Mouse (Mus musculus) stomach, embryonic 15.5 days (tissue): ENCODE data around the gene Olfr889. TPM values are rescaled to one million over a fixed set of nuclear protein-coding genes. Genes with fewer than 3 reads are reported as not detected.
"Not testable (repeated sequence)": the region's sequence is repeated elsewhere in the genome, so short reads cannot be mapped to it uniquely, and the experiment has no call there.

Experiments
- ATAC-seq: fragments of 200-750 bp; cut with Nextera tagmentation; 2 replicates; pipeline ENCODE4 v1.8.0; 2017; ENCODE audit warnings: low read depth, moderate number of reproducible peaks, moderate TSS enrichment; ENCODE audit not compliant: insufficient read depth, low FRiP score
- H3K27ac ChIP-seq: fragments of 300-500 bp; sonication (generic); 2 replicates; pipeline ENCODE4 v1.5.1; 2015; ENCODE audit warnings: mild to moderate bottlenecking, inconsistent platforms
- H3K27me3 ChIP-seq: fragments of 300-500 bp; sonication (generic); replicated peaks from 2 replicates; pipeline ENCODE4 v1.6.1; 2015; ENCODE audit warnings: inconsistent platforms
- H3K36me3 ChIP-seq: fragments of 300-500 bp; sonication (generic); 2 replicates; pipeline ENCODE4 v1.6.1; 2015; ENCODE audit warnings: inconsistent platforms
- H3K4me1 ChIP-seq: fragments of 300-500 bp; sonication (generic); 2 replicates; pipeline ENCODE4 v1.6.1; 2015; ENCODE audit warnings: inconsistent platforms
- H3K4me2 ChIP-seq: fragments of 300-500 bp; sonication (generic); 2 replicates; pipeline ENCODE4 v1.6.1; 2015; ENCODE audit warnings: mild to moderate bottlenecking, inconsistent platforms
- H3K4me3 ChIP-seq: fragments of 300-500 bp; sonication (generic); replicated peaks from 2 replicates; pipeline ENCODE4 v1.5.1; 2015; ENCODE audit warnings: inconsistent platforms
- H3K9ac ChIP-seq: fragments of 300-500 bp; sonication (generic); 2 replicates; pipeline ENCODE4 v1.6.1; 2015; ENCODE audit warnings: inconsistent platforms
- H3K9me3 ChIP-seq: fragments of 300-500 bp; sonication (generic); 2 replicates; pipeline ENCODE4 v1.6.1; 2016; ENCODE audit warnings: inconsistent platforms
- WGBS: fragments of 180-500 bp; shearing (Covaris S2); methylation state at CpG from one replicate; pipeline ENCODE4 v1.1.7; 2015; 5-methylcytosine and 5-hydroxymethylcytosine counted together
- polyA plus RNA-seq: library from polyadenylated mRNA; unstranded; fragments of >200 nt; fragmentation: Nextera tagmentation; extraction: Ambion mirVana; gene quantifications from 2 replicates; pipeline ENCODE4 v1.2.1, GENCODE M21; 2015

The Olfr889 gene
- polyA plus RNA-seq, result 0.03 and 0.04 TPM in 2 replicates

- ATAC-seq, result no peak
- H3K9ac ChIP-seq, result no peak within 1 kb of the TSS
- H3K4me1 ChIP-seq, result no peaks in the 10 kb centered on the region
- H3K36me3 ChIP-seq, result no peaks in the 10 kb centered on the region
- no peaks in the 10 kb centered on the region for H3K27me3 ChIP-seq
- H3K27ac ChIP-seq, result no peak within 1 kb of the TSS
- H3K4me2 ChIP-seq, result no peak within 1 kb of the TSS
- H3K4me3 ChIP-seq, result no peak within 1 kb of the TSS
- H3K9me3 ChIP-seq, result no peaks in the 10 kb centered on the region
These were observed at the start of gene Olfr889 for GRCm38 (mm10) chr9:38114898-38115297. Gene Olfr889 (plus strand): TSS chr9:38115198.

GRCm38 (mm10) chr9:38083772-38084171 lies 31.2 kb upstream of the Olfr889 start, which contains the start of gene Olfr887:
Gene Olfr887 (plus strand): TSS chr9:38084072.
- H3K9me3 ChIP-seq, result no peaks in the 10 kb centered on the region
- no peak within 1 kb of the TSS for H3K27ac ChIP-seq
- no peaks in the 10 kb centered on the region for H3K36me3 ChIP-seq
- H3K4me2 ChIP-seq, result no peak within 1 kb of the TSS
- 83% methylated on average over 1 of the region's 1 CpGs for WGBS
- H3K27me3 ChIP-seq, result no peaks in the 10 kb centered on the region
- no peak within 1 kb of the TSS for H3K4me3 ChIP-seq
- H3K4me1 ChIP-seq, result no peaks in the 10 kb centered on the region
- no peak for ATAC-seq
- no peak within 1 kb of the TSS for H3K9ac ChIP-seq

GRCm38 (mm10) chr9:38107828-38108227 lies 7.2 kb upstream of the Olfr889 start, which contains the start of gene Olfr888:
Gene Olfr888 (plus strand): TSS chr9:38108128.
- H3K36me3 ChIP-seq, result no peaks in the 10 kb centered on the region
- no peaks in the 10 kb centered on the region for H3K27me3 ChIP-seq
- ATAC-seq, result no peak
- no peak within 1 kb of the TSS for H3K27ac ChIP-seq
- H3K4me2 ChIP-seq, result no peak within 1 kb of the TSS
- no peak within 1 kb of the TSS for H3K9ac ChIP-seq
- no peak within 1 kb of the TSS for H3K4me3 ChIP-seq
- 86% methylated on average over 1 of the region's 1 CpGs for WGBS
- H3K4me1 ChIP-seq, result no peaks in the 10 kb centered on the region
- H3K9me3 ChIP-seq, result no peaks in the 10 kb centered on the region

GRCm38 (mm10) chr9:38142217-38142616 lies 27.2 kb downstream of the Olfr889 start, which contains the start of gene Olfr890:
Gene Olfr890 (plus strand): TSS chr9:38142517.
- Histone ChIP-seq H3K27ac (no peak within 1 kb of the TSS), H3K4me3 (no peak within 1 kb of the TSS), H3K4me2 (no peak within 1 kb of the TSS), H3K36me3 (no peaks in the 10 kb centered on the region), H3K9me3 (no peaks in the 10 kb centered on the region), H3K4me1 (no peaks in the 10 kb centered on the region), H3K9ac (no peak within 1 kb of the TSS), H3K27me3 (no peaks in the 10 kb centered on the region)
- no peak for ATAC-seq

GRCm38 (mm10) chr9:38168341-38168740 lies 53.3 kb downstream of the Olfr889 start:
- 49% methylated on average over 2 of the region's 2 CpGs for WGBS

More at GRCm38 (mm10) chr9:38168341-38168740, 53.3 kb downstream of the Olfr889 start:
- not testable (repeated sequence) for H3K4me3 ChIP-seq, H3K27me3 ChIP-seq, ATAC-seq, H3K27ac ChIP-seq, H3K36me3 ChIP-seq, H3K4me2 ChIP-seq, H3K4me1 ChIP-seq, H3K9me3 ChIP-seq, H3K9ac ChIP-seq

Other genes with a start within 250 kb of the Olfr889 start
- not detected in 2 replicates for gene Olfr145, start 218.5 kb upstream of the Olfr889 start, polyA plus RNA-seq
- gene Olfr878, start 197.4 kb upstream of the Olfr889 start, polyA plus RNA-seq, result not detected in 2 replicates
- not detected in 2 replicates for gene Olfr881, start 123.4 kb upstream of the Olfr889 start, polyA plus RNA-seq
- gene Olfr883, start 89.4 kb upstream of the Olfr889 start, polyA plus RNA-seq, result not detected in 2 replicates
- gene Olfr884, start 68.6 kb upstream of the Olfr889 start, polyA plus RNA-seq, result not detected in 2 replicates
- gene Olfr885, start 53.9 kb upstream of the Olfr889 start, polyA plus RNA-seq, result not detected in 2 replicates
- not detected in 2 replicates for gene Olfr887, start 31.1 kb upstream of the Olfr889 start, polyA plus RNA-seq
- gene Olfr888, start 7.1 kb upstream of the Olfr889 start, polyA plus RNA-seq, result not detected in 2 replicates
- not detected in 2 replicates for gene Olfr890, start 27.3 kb downstream of the Olfr889 start, polyA plus RNA-seq
- gene Olfr891, start 65.6 kb downstream of the Olfr889 start, polyA plus RNA-seq, result not detected in 2 replicates
- gene Olfr893, start 93.2 kb downstream of the Olfr889 start, polyA plus RNA-seq, result not detected in 2 replicates
- not detected in 2 replicates for gene Olfr894, start 102.9 kb downstream of the Olfr889 start, polyA plus RNA-seq
- gene Olfr143, start 137.6 kb downstream of the Olfr889 start, polyA plus RNA-seq, result not detected in 2 replicates
- not detected in 2 replicates for gene Olfr895, start 152.7 kb downstream of the Olfr889 start, polyA plus RNA-seq
- gene Olfr896-ps1, start 175.9 kb downstream of the Olfr889 start, polyA plus RNA-seq, result not detected in 2 replicates
- gene Olfr25, start 213.9 kb downstream of the Olfr889 start, polyA plus RNA-seq, result not detected in 2 replicates
- not detected in 2 replicates for gene Olfr898, start 233.2 kb downstream of the Olfr889 start, polyA plus RNA-seq